Mouse (Mus musculus): Measurements from ENCODE around the gene Lrrc40. TPM values are rescaled to one million over a fixed set of nuclear protein-coding genes. Genes with fewer than 3 reads are reported as not detected.
"Not testable (repeated sequence)": the region's sequence is repeated elsewhere in the genome, so short reads cannot be mapped to it uniquely, and the experiment has no call there.

Gene Lrrc40
- total RNA-seq, 2 experiments from 2014 or later: 26.8 to 29.0 TPM

GRCm38 (mm10) chr3:158076685-158077379 is 40.4 kb downstream of the Lrrc40 start:
- intact Hi-C loops (cut with DNase I): no loop called here
- DNase-seq (ENCODE audit: low spot score in 2 of 2): peak in 1 of 2 experiments; percentile 58

- intact Hi-C loops (cut with DNase I): no loop called here
- no peak for DNase-seq (ENCODE audit: low spot score in 2 of 2)
Measured at GRCm38 (mm10) chr3:158077380-158077772, 40.9 kb downstream of the Lrrc40 start.

GRCm38 (mm10) chr3:158077828-158078227 is 41.4 kb downstream of the Lrrc40 start:
- intact Hi-C loops (cut with DNase I): no loop called here
- no peak for DNase-seq (ENCODE audit: low spot score in 2 of 2)

- intact Hi-C loops (cut with DNase I): no loop called here
- peak in 1 of 2 experiments; percentile 38 for DNase-seq (ENCODE audit: low spot score in 2 of 2)
Measured at GRCm38 (mm10) chr3:158091601-158092000, 55.1 kb downstream of the Lrrc40 start.

GRCm38 (mm10) chr3:158093919-158094318 is 57.5 kb downstream of the Lrrc40 start:
- DNase-seq (ENCODE audit: low spot score in 2 of 2): no peak
- intact Hi-C loops (cut with DNase I): no loop called here

- DNase-seq (ENCODE audit: low spot score in 2 of 2); intact Hi-C loops (cut with DNase I): not testable (repeated sequence)
Measured at GRCm38 (mm10) chr3:158102043-158102442, 65.6 kb downstream of the Lrrc40 start.

GRCm38 (mm10) chr3:158102530-158102929 is 66.1 kb downstream of the Lrrc40 start:
- intact Hi-C loops (cut with DNase I); DNase-seq (ENCODE audit: low spot score in 2 of 2): not testable (repeated sequence)

GRCm38 (mm10) chr3:158103467-158103866 is 67.0 kb downstream of the Lrrc40 start:
- no peak for DNase-seq (ENCODE audit: low spot score in 2 of 2)
- intact Hi-C loops (cut with DNase I): no loop called here

- intact Hi-C loops (cut with DNase I): no loop called here
- DNase-seq (ENCODE audit: low spot score in 2 of 2): no peak
Measured at GRCm38 (mm10) chr3:158105260-158105659, 68.8 kb downstream of the Lrrc40 start.

Other genes starting within 250 kb of the Lrrc40 start
- gene Cth, start 111.6 kb upstream of the Lrrc40 start, total RNA-seq (2021): 10 to 100 TPM in 1 of 2 experiments, 1 to 10 TPM in 1; 9.0 to 11.1 TPM
- 100 to 1,000 TPM; 122 to 127 TPM for gene Ankrd13c, start 89.4 kb upstream of the Lrrc40 start, total RNA-seq (2021)
- gene Srsf11, start within 50 bp of the Lrrc40 start, total RNA-seq (2021): 100 to 1,000 TPM; 156 to 159 TPM